Mouse (Mus musculus): ENCODE measurements around the gene Gdf15. TPM values are rescaled to one million over a fixed set of nuclear protein-coding genes. Genes with fewer than 3 reads are reported as not detected.

Gdf15 gene
- polyA plus RNA-seq, 1 experiment: 1.9 TPM

- H3K36me3 ChIP-seq (ENCODE audit: control insufficient read depth, insufficient read depth, low read length, poor library complexity, severe bottlenecking): no peaks in the 10 kb centered on the region; the same call in 1 of the 2 replicates
- H3K4me1 ChIP-seq (ENCODE audit: control insufficient read depth, insufficient read depth, low read length): peaks cover 10% of the 10 kb centered on the region
- no peaks in the 10 kb centered on the region for H3K9me3 ChIP-seq (replicated peaks; ENCODE audit: control insufficient read depth, insufficient read depth, low read length, poor library complexity, severe bottlenecking)
- H3K4me3 ChIP-seq (ENCODE audit: low read depth, low read length): no peak overlapping the region
- H3K27me3 ChIP-seq (ENCODE audit: control insufficient read depth, insufficient read depth, low read length, poor library complexity, severe bottlenecking): no peaks in the 10 kb centered on the region
- TF ChIP-seq POLR2A (IDR thresholded peaks at IDR 0.05; ENCODE audit: insufficient read depth, low read length): no peak
- no peak for TF ChIP-seq EP300 (IDR thresholded peaks at IDR 0.05; ENCODE audit: insufficient read depth, low read depth, low read length)
- no peak for TF ChIP-seq CTCF (IDR thresholded peaks at IDR 0.05; ENCODE audit: low read depth, low read length)
- H3K9ac ChIP-seq (ENCODE audit: low read depth, poor library complexity, severe bottlenecking): no peak overlapping the region
- H3K27ac ChIP-seq (ENCODE audit: insufficient read depth, low read length): no peak overlapping the region
Measured at GRCm38 (mm10) chr8:70605871-70606779, 26.1 kb downstream of the Gdf15 start.

- no peak overlapping the region for H3K27ac ChIP-seq (ENCODE audit: insufficient read depth, low read length)
Measured at GRCm38 (mm10) chr8:70604558-70604957, 27.7 kb downstream of the Gdf15 start.

GRCm38 (mm10) chr8:70602139-70602811, 30.0 kb downstream of the Gdf15 start:
- no peak overlapping the region for H3K4me3 ChIP-seq (ENCODE audit: low read depth, low read length)
- TF ChIP-seq POLR2A (IDR thresholded peaks at IDR 0.05; ENCODE audit: insufficient read depth, low read length) (no peak), CTCF (IDR thresholded peaks at IDR 0.05; ENCODE audit: low read depth, low read length) (no peak), EP300 (IDR thresholded peaks at IDR 0.05; ENCODE audit: insufficient read depth, low read depth, low read length) (no peak)
- H3K36me3 ChIP-seq (ENCODE audit: control insufficient read depth, insufficient read depth, low read length, poor library complexity, severe bottlenecking): peaks cover 5% of the 10 kb centered on the region; the same call in 1 of the 2 replicates
- H3K4me1 ChIP-seq (ENCODE audit: control insufficient read depth, insufficient read depth, low read length): peaks cover 12% of the 10 kb centered on the region
- no peaks in the 10 kb centered on the region for H3K9me3 ChIP-seq (replicated peaks; ENCODE audit: control insufficient read depth, insufficient read depth, low read length, poor library complexity, severe bottlenecking)
- no peaks in the 10 kb centered on the region for H3K27me3 ChIP-seq (ENCODE audit: control insufficient read depth, insufficient read depth, low read length, poor library complexity, severe bottlenecking)
- peak overlapping the region; percentile 17; the same call in 1 of the 2 replicates for H3K27ac ChIP-seq (ENCODE audit: insufficient read depth, low read length)
- no peak overlapping the region for H3K9ac ChIP-seq (ENCODE audit: low read depth, poor library complexity, severe bottlenecking)

More at GRCm38 (mm10) chr8:70604558-70604957, 27.7 kb downstream of the Gdf15 start:
- Histone ChIP-seq H3K9ac (ENCODE audit: low read depth, poor library complexity, severe bottlenecking) (no peak overlapping the region), H3K4me1 (ENCODE audit: control insufficient read depth, insufficient read depth, low read length) (peaks cover 13% of the 10 kb centered on the region), H3K27me3 (ENCODE audit: control insufficient read depth, insufficient read depth, low read length, poor library complexity, severe bottlenecking) (no peaks in the 10 kb centered on the region), H3K9me3 (replicated peaks; ENCODE audit: control insufficient read depth, insufficient read depth, low read length, poor library complexity, severe bottlenecking) (no peaks in the 10 kb centered on the region), H3K4me3 (ENCODE audit: low read depth, low read length) (no peak overlapping the region), H3K36me3 (ENCODE audit: control insufficient read depth, insufficient read depth, low read length, poor library complexity, severe bottlenecking) (peaks cover 2% of the 10 kb centered on the region; the same call in 1 of the 2 replicates)
- TF ChIP-seq EP300 (IDR thresholded peaks at IDR 0.05; ENCODE audit: insufficient read depth, low read depth, low read length) (no peak), CTCF (IDR thresholded peaks at IDR 0.05; ENCODE audit: low read depth, low read length) (no peak), POLR2A (IDR thresholded peaks at IDR 0.05; ENCODE audit: insufficient read depth, low read length) (no peak)

GRCm38 (mm10) chr8:70601271-70601649, 31.0 kb downstream of the Gdf15 start:
- TF ChIP-seq EP300 (IDR thresholded peaks at IDR 0.05; ENCODE audit: insufficient read depth, low read depth, low read length) (0 out of 2 replicates have a peak, but pooled peaks have one; percentile 31), POLR2A (IDR thresholded peaks at IDR 0.05; ENCODE audit: insufficient read depth, low read length) (no peak)
- Histone ChIP-seq H3K27me3 (ENCODE audit: control insufficient read depth, insufficient read depth, low read length, poor library complexity, severe bottlenecking) (no peaks in the 10 kb centered on the region), H3K27ac (ENCODE audit: insufficient read depth, low read length) (no peak overlapping the region), H3K9ac (ENCODE audit: low read depth, poor library complexity, severe bottlenecking) (no peak overlapping the region), H3K4me1 (ENCODE audit: control insufficient read depth, insufficient read depth, low read length) (peaks cover 12% of the 10 kb centered on the region), H3K9me3 (replicated peaks; ENCODE audit: control insufficient read depth, insufficient read depth, low read length, poor library complexity, severe bottlenecking) (no peaks in the 10 kb centered on the region), H3K4me3 (ENCODE audit: low read depth, low read length) (no peak overlapping the region), H3K36me3 (ENCODE audit: control insufficient read depth, insufficient read depth, low read length, poor library complexity, severe bottlenecking) (peaks cover 5% of the 10 kb centered on the region; the same call in 1 of the 2 replicates)

GRCm38 (mm10) chr8:70600473-70601270, 31.6 kb downstream of the Gdf15 start:
- Histone ChIP-seq H3K9ac (ENCODE audit: low read depth, poor library complexity, severe bottlenecking) (no peak overlapping the region), H3K27me3 (ENCODE audit: control insufficient read depth, insufficient read depth, low read length, poor library complexity, severe bottlenecking) (no peaks in the 10 kb centered on the region), H3K36me3 (ENCODE audit: control insufficient read depth, insufficient read depth, low read length, poor library complexity, severe bottlenecking) (peaks cover 5% of the 10 kb centered on the region; the same call in 1 of the 2 replicates), H3K9me3 (replicated peaks; ENCODE audit: control insufficient read depth, insufficient read depth, low read length, poor library complexity, severe bottlenecking) (no peaks in the 10 kb centered on the region), H3K4me3 (ENCODE audit: low read depth, low read length) (no peak overlapping the region), H3K27ac (ENCODE audit: insufficient read depth, low read length) (no peak overlapping the region), H3K4me1 (ENCODE audit: control insufficient read depth, insufficient read depth, low read length) (peaks cover 12% of the 10 kb centered on the region)
- TF ChIP-seq EP300 (IDR thresholded peaks at IDR 0.05; ENCODE audit: insufficient read depth, low read depth, low read length): no peak
- TF ChIP-seq POLR2A (IDR thresholded peaks at IDR 0.05; ENCODE audit: insufficient read depth, low read length): no peak
- no peak for TF ChIP-seq CTCF (IDR thresholded peaks at IDR 0.05; ENCODE audit: low read depth, low read length)
